Comparison of ENCODE assay signal across 9 mouse cellular contexts in the genomic region with DNA sequence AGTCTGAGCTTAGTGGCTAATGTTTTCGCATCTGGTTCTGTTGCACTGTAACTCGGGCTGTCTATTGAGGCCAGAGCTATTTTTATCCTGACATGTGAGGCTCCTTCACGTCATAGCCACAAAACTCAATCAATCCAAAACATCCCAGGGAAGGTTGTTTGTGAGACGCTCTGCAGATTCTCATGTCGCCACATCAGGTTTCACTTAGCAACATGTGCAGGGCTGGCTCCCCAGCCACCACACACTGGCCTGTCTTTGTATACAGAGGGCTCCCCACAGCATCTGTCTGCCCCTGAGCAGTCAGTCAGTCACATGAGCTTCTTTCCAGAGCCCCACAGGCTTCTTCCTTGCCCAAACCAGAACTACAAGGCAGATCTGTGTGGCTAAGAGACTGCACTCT. TPM values are rescaled to one million over a fixed set of nuclear protein-coding genes. Genes with fewer than 3 reads are reported as not detected.
DNase-seq lines count a peak whose midpoint lies in the region; ATAC-seq and TF ChIP-seq lines count a peak whose summit lies in the region.
"Had no signal": no experiment of that assay in that cellular context is flagged by ENCODE, and none has a peak within 500 bp of the region (broad histone marks: within the 10 kb centered on the region; RNA-seq: fewer than 3 reads in every experiment).

No protein-coding gene starts in this region.

- peaks cover 23% of the 10 kb centered on the region for H3K36me3 ChIP-seq in limb, embryonic 13.5 days

- ATAC-seq in limb, embryonic 13.5 days (ENCODE audit: low FRiP score, low read depth) = peak; percentile 85

- H3K4me1 ChIP-seq in limb, embryonic 13.5 days = peaks cover 34% of the 10 kb centered on the region
- H3K4me1 ChIP-seq: hindbrain, embryonic 15.5 days had no signal

- no peak overlapping the region for H3K9ac ChIP-seq in limb, embryonic 13.5 days
- H3K9ac ChIP-seq: hindbrain, embryonic 15.5 days had no signal

- H3K4me3 ChIP-seq in limb, embryonic 13.5 days = no peak overlapping the region
- H3K4me3 ChIP-seq: hindbrain, embryonic 15.5 days had no signal

- no peaks in the 10 kb centered on the region for H3K9me3 ChIP-seq in limb, embryonic 13.5 days
- H3K9me3 ChIP-seq: hindbrain, embryonic 15.5 days had no signal

- peak; percentile 59 for DNase-seq in MN1 (ENCODE audit: low spot score)
- DNase-seq in brain, embryonic 14.5 days (ENCODE audit: low read depth) = peak; percentile 15
- DNase-seq in heart, adult 18-20 months = peak; percentile 63 to 68
- DNase-seq in adrenal gland, postnatal 36 days = no peak
- DNase-seq in testis, postnatal 10 days (ENCODE audit: low spot score) = no peak
- DNase-seq in left cerebral cortex, postnatal 25 days (ENCODE audit: low spot score in 2 of 2) = no peak
- DNase-seq: cerebellum, adult 18-20 months had no signal

- no peak overlapping the region; the same call in 1 of the 2 replicates for H3K4me2 ChIP-seq in limb, embryonic 13.5 days (replicated peaks)
- H3K4me2 ChIP-seq: hindbrain, embryonic 15.5 days had no signal

- intact Hi-C loops in left cerebral cortex, postnatal 25 days (cut with DNase I) = no loop called here

- H3K27me3 ChIP-seq in limb, embryonic 13.5 days = no peaks in the 10 kb centered on the region
- H3K27me3 ChIP-seq: hindbrain, embryonic 15.5 days had no signal

- WGBS in limb, embryonic 13.5 days = 26% methylated on average over 5 of the region's 5 CpGs

- peak overlapping the region; percentile 74 for H3K27ac ChIP-seq in limb, embryonic 13.5 days
- H3K27ac ChIP-seq: hindbrain, embryonic 15.5 days had no signal

- TF ChIP-seq CTCF in brain, embryonic 14.5 days (IDR thresholded peaks at IDR 0.05; ENCODE audit: borderline replicate concordance, extremely low read depth, insufficient read depth, insufficient read length) = no peak

- no peak for TF ChIP-seq POLR2A in brain, embryonic 14.5 days (IDR thresholded peaks at IDR 0.05; ENCODE audit: borderline replicate concordance, extremely low read depth, insufficient read depth, insufficient read length, poor library complexity, severe bottlenecking)

RNA-seq across cellular contexts. Expression of a gene that starts 44.6 kb away (rescaled TPM):
- polyA plus RNA-seq in brain, embryonic 14.5 days (2012; rRNA removed) = 117 and 189 TPM in 2 replicates
- 10 to 100 TPM; 32.0 to 37.8 TPM for total RNA-seq in heart, adult 18-20 months (2021)
- polyA plus RNA-seq in limb, embryonic 13.5 days (2015; fragmentation: Nextera tagmentation; extraction: Ambion mirVana) = 10.4 and 11.7 TPM in 2 replicates
- total RNA-seq in adrenal gland, postnatal 36 days (2021) = 10 to 100 TPM; 20.8 to 23.1 TPM
- 100 to 1,000 TPM; 195 to 204 TPM for total RNA-seq in left cerebral cortex, postnatal 25 days (2021)

RNA-seq across cellular contexts. Expression of a gene that starts 58.3 kb away (rescaled TPM):
- polyA plus RNA-seq in brain, embryonic 14.5 days (2012; rRNA removed) = 45.9 and 48.6 TPM in 2 replicates
- total RNA-seq in heart, adult 18-20 months (2021) = 10 to 100 TPM; 15.8 to 16.1 TPM
- polyA plus RNA-seq in limb, embryonic 13.5 days (2015; fragmentation: Nextera tagmentation; extraction: Ambion mirVana) = 16.7 and 17.1 TPM in 2 replicates
- total RNA-seq in adrenal gland, postnatal 36 days (2021) = 10 to 100 TPM; 27.3 to 30.3 TPM
- 10 to 100 TPM; 21.0 to 23.4 TPM for total RNA-seq in left cerebral cortex, postnatal 25 days (2021)

Comparison
In these comparisons a context has a peak if more than half of its experiments do, and no peak if none do; other contexts are left out.
1. DNase-seq: peak in MN1 (single experiment), brain, embryonic 14.5 days (single experiment) and heart, adult 18-20 months (2 of 2); none in adrenal gland, postnatal 36 days (0 of 2), testis, postnatal 10 days (single experiment) and left cerebral cortex, postnatal 25 days (0 of 2).
2. RNA of a gene that starts 44.6 kb away (total RNA-seq): 195 to 204 TPM in left cerebral cortex, postnatal 25 days; 32.0 to 37.8 TPM in heart, adult 18-20 months and 20.8 to 23.1 TPM in adrenal gland, postnatal 36 days; every median in the first group is over 4 times any median in the second.